Mouse (Mus musculus): Measurements from ENCODE around the gene Col18a1. TPM values are rescaled to one million over a fixed set of nuclear protein-coding genes. Genes with fewer than 3 reads are reported as not detected.

The Col18a1 gene
- polyA plus RNA-seq, 1 experiment = 3.4 TPM

DNA sequence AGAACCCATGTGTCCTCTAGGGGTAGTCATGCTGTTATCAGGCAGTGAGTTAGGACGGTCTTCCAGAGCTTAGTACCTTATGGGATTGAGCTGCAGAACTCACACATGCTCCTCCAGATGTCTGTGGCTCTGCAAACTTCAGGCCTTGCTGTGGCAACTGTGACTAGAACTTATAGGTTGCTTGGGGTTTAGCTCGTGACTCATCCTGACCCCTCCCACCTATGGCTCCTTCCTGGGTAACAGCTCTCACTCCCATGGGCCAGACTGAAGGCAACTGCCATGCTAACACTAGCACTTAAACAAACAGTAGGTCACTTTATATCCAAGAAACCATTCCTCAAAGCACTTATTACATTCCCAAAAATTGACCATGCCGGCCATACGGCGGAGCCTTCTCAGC lies 135.7 kb downstream of the Col18a1 start:
- TF ChIP-seq CTCF (IDR thresholded peaks at IDR 0.05; ENCODE audit: control insufficient read depth, insufficient read depth, low read length) = no peak
- no peak for TF ChIP-seq POLR2A (IDR thresholded peaks at IDR 0.05; ENCODE audit: borderline replicate concordance, control insufficient read depth, low read depth, low read length)
- Histone ChIP-seq H3K4me1 (ENCODE audit: control insufficient read depth, insufficient read depth, low read length) (no peaks in the 10 kb centered on the region), H3K4me3 (replicated peaks; ENCODE audit: control insufficient read depth, low read depth, low read length) (no peak overlapping the region), H3K27ac (ENCODE audit: control insufficient read depth, insufficient read depth, low read depth, low read length, poor library complexity) (no peak overlapping the region)
- WGBS = 86% methylated on average over 5 of the region's 5 CpGs

DNA sequence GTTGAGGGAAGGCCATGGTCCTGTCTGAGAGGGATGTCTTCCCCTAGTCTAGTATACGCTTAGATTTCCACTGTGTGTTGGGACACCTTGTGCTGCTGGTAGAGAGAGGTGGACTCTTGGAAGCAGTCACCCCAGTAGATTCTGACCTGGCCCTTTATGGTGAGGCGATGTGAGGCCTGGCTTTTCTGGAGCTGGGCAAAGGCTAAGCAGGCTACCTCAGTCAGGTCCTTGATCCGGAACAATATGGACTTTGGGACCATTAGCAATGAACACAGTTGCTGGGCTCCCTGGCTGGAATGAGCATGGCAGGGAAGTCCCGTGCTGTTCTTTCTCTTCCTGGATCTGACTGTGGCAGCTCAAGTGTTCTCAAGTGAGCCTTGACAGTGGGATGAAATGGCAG lies 136.6 kb downstream of the Col18a1 start:
- 88% methylated on average over 4 of the region's 4 CpGs for WGBS
- no peak overlapping the region for H3K27ac ChIP-seq (ENCODE audit: control insufficient read depth, insufficient read depth, low read depth, low read length, poor library complexity)
- H3K4me3 ChIP-seq (replicated peaks; ENCODE audit: control insufficient read depth, low read depth, low read length) = no peak overlapping the region
- TF ChIP-seq POLR2A (IDR thresholded peaks at IDR 0.05; ENCODE audit: borderline replicate concordance, control insufficient read depth, low read depth, low read length) (no peak), CTCF (IDR thresholded peaks at IDR 0.05; ENCODE audit: control insufficient read depth, insufficient read depth, low read length) (no peak)
- H3K4me1 ChIP-seq (ENCODE audit: control insufficient read depth, insufficient read depth, low read length) = no peaks in the 10 kb centered on the region

DNA sequence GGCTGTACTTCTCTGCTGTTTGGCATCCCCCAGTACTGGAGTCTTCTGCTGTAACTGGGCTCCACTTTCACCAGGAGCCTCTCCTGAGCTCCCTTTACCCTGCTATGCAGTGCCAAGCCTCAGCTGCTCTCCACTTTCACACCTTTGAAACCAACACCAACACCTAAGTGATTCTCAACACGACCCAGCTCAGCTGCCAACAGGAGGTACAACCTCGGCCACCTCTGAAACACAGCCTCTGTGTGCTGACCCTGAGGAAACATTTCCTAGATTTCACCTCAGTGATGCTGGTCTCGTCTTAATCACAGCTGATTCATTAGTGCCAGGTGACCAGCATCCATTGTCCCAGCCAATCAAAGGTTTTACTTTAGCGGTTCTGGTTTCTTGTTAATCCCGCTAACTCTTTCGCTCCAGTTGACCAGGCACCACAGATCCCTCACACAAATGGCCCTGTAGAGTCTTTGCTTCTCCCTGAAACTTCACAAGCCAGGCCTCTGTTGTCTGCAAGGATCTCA lies 137.5 kb downstream of the Col18a1 start:
- no peak overlapping the region for H3K4me3 ChIP-seq (replicated peaks; ENCODE audit: control insufficient read depth, low read depth, low read length)
- whole genome bisulfite sequencing = 78% methylated on average over 6 of the region's 6 CpGs
- H3K4me1 ChIP-seq (ENCODE audit: control insufficient read depth, insufficient read depth, low read length) = no peaks in the 10 kb centered on the region
- no peak overlapping the region for H3K27ac ChIP-seq (ENCODE audit: control insufficient read depth, insufficient read depth, low read depth, low read length, poor library complexity)
- no peak for TF ChIP-seq CTCF (IDR thresholded peaks at IDR 0.05; ENCODE audit: control insufficient read depth, insufficient read depth, low read length)
- TF ChIP-seq POLR2A (IDR thresholded peaks at IDR 0.05; ENCODE audit: borderline replicate concordance, control insufficient read depth, low read depth, low read length) = no peak

DNA sequence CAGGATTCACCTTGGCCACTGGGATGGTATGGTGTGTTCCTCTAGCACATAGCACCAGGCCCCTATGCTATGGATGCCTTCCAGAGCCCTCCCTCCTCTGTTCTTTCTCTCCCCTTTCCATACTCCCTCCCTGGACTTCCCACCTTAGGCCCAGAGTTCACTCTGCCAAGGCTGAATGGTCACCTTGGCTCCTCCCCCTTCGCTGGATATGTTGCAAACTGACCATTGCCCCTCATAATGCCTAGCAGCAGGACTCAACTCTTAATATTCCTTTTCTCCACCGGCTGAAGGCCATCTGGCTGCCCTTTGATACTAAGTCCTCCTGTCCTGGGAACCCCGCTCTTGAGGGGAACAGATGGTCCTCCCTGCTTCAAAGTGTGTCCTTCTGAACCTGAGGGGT lies 139.4 kb downstream of the Col18a1 start:
- Histone ChIP-seq H3K4me3 (replicated peaks; ENCODE audit: control insufficient read depth, low read depth, low read length) (no peak overlapping the region), H3K27ac (ENCODE audit: control insufficient read depth, insufficient read depth, low read depth, low read length, poor library complexity) (no peak overlapping the region), H3K4me1 (ENCODE audit: control insufficient read depth, insufficient read depth, low read length) (no peaks in the 10 kb centered on the region)
- 70% methylated on average over 3 of the region's 3 CpGs for WGBS
- TF ChIP-seq POLR2A (IDR thresholded peaks at IDR 0.05; ENCODE audit: borderline replicate concordance, control insufficient read depth, low read depth, low read length) = no peak
- no peak for TF ChIP-seq CTCF (IDR thresholded peaks at IDR 0.05; ENCODE audit: control insufficient read depth, insufficient read depth, low read length)

DNA sequence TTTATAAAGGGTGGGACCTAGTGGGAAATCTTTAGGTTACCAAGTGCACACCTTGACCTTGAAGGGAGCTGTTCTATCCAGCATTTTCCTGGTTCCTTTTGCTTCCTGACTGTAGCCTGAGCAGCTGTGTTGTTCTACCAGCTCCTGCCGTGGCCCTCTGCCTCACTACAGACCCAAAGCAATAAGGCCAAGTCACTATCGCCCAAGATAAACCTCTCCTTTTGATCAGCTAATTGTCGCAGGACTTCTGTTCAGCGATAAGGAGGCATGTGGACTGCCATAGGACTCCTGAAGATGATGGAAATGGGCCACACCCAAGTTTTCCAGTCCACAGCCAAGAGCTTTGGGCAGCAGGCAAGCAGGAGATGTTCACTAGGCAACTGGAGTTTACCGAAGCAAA lies 142.1 kb downstream of the Col18a1 start:
- 71% methylated on average over 5 of the region's 5 CpGs for WGBS
- TF ChIP-seq POLR2A (IDR thresholded peaks at IDR 0.05; ENCODE audit: borderline replicate concordance, control insufficient read depth, low read depth, low read length) (no peak), CTCF (IDR thresholded peaks at IDR 0.05; ENCODE audit: control insufficient read depth, insufficient read depth, low read length) (no peak)
- Histone ChIP-seq H3K4me3 (replicated peaks; ENCODE audit: control insufficient read depth, low read depth, low read length) (no peak overlapping the region), H3K27ac (ENCODE audit: control insufficient read depth, insufficient read depth, low read depth, low read length, poor library complexity) (no peak overlapping the region), H3K4me1 (ENCODE audit: control insufficient read depth, insufficient read depth, low read length) (no peaks in the 10 kb centered on the region)

DNA sequence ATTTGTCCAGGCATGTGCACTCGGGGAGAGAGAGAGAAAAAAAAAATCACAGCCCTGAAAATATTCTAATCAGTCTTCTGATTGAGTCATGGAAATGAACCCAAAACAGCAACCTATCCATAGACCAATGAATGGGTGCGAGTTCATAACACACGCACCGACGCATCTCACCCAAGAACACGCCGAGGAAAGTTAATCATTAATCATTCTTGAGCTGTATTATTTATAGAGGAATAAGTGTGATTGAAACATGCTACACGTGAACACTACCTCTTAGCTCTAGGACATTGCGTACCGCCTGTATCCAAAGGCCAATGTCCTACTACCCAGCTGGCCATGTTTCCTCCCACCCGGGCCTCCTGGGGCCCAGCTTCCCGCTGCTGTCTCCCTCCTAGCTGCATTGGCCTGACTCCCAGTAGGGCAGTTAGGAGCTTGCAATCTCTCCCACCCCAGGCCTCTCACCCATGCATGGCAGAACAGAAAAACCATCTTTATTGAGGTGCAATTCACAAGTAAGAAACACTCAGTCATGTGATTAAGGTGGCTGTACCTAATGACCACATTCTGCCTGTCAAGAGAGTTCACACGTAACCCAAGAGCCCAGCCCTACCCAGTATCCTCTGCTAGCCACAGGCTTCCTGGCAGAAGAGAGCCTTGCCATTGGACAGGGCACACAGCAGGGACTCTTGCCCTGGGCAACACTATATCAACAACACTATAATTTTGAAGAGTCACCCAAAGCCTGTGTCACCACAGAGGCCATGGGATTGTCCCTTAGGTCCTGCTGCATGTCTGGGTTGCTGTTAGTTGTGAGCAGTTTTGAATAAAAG lies 143.8 kb downstream of the Col18a1 start:
- TF ChIP-seq CTCF (IDR thresholded peaks at IDR 0.05; ENCODE audit: control insufficient read depth, insufficient read depth, low read length) (no peak), POLR2A (IDR thresholded peaks at IDR 0.05; ENCODE audit: borderline replicate concordance, control insufficient read depth, low read depth, low read length) (no peak)
- 70% methylated on average over 13 of the region's 13 CpGs for WGBS
- H3K27ac ChIP-seq (ENCODE audit: control insufficient read depth, insufficient read depth, low read depth, low read length, poor library complexity) = no peak overlapping the region
- H3K4me1 ChIP-seq (ENCODE audit: control insufficient read depth, insufficient read depth, low read length) = no peaks in the 10 kb centered on the region
- no peak overlapping the region for H3K4me3 ChIP-seq (replicated peaks; ENCODE audit: control insufficient read depth, low read depth, low read length)

DNA sequence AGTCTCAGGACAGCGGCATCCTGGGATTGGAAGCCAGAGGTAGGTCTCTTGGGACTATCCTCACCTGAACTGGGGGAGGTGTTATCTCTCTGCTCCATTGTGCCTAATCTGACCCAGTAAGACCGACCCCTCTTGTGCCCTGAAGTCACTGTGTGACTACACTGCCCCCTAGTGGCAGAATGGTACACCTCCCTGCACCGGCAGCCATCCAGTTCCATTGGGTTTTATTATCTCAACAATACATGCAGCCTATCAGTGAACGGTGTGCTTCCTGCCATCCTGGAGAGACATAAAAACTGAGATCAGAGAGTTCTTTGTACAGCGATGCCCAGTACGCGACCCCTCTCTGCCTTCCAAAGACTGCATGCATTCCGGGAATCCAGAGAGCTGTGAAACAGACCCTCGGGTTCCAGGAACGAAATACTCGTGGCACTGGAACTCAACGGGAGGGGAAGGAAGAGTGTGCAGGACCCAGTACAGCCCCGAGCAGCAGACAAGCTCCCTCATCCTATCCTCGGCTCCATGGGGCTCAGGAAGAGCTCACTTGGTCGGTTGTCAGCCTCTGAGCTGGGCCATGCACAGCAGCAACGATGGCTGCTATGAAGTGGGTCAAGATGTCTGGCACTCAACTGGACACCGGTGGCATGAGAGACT lies 144.8 kb downstream of the Col18a1 start:
- Histone ChIP-seq H3K27ac (ENCODE audit: control insufficient read depth, insufficient read depth, low read depth, low read length, poor library complexity) (no peak overlapping the region), H3K4me1 (ENCODE audit: control insufficient read depth, insufficient read depth, low read length) (no peaks in the 10 kb centered on the region), H3K4me3 (replicated peaks; ENCODE audit: control insufficient read depth, low read depth, low read length) (no peak overlapping the region)
- 22% methylated on average over 17 of the region's 17 CpGs for whole genome bisulfite sequencing
- TF ChIP-seq POLR2A (IDR thresholded peaks at IDR 0.05; ENCODE audit: borderline replicate concordance, control insufficient read depth, low read depth, low read length) (no peak), CTCF (IDR thresholded peaks at IDR 0.05; ENCODE audit: control insufficient read depth, insufficient read depth, low read length) (peak; percentile 97)

DNA sequence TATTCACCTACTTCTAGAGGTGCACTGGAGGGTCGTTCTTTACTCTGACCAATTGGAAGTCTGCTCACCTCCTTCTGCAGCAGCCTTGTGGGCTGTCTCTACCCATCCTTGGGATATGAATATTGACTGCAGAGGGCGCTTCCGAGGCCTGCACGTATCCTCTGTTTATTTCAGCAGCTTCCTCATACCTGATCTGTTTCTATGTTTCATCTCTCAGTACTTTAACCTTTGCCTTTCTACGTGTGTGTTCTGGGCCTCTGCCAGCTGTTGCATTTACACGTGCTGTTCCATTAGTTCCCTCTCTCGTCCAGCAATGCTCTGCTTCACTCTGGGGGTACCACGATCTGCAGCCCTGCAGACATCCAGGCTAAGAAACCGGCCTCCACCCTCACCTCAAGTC lies 148.7 kb downstream of the Col18a1 start:
- TF ChIP-seq CTCF (IDR thresholded peaks at IDR 0.05; ENCODE audit: control insufficient read depth, insufficient read depth, low read length) (no peak), POLR2A (IDR thresholded peaks at IDR 0.05; ENCODE audit: borderline replicate concordance, control insufficient read depth, low read depth, low read length) (no peak)
- H3K27ac ChIP-seq (ENCODE audit: control insufficient read depth, insufficient read depth, low read depth, low read length, poor library complexity) = no peak overlapping the region
- 70% methylated on average over 9 of the region's 9 CpGs for WGBS

More for the DNA sequence above, 148.7 kb downstream of the Col18a1 start:
- no peaks in the 10 kb centered on the region for H3K4me1 ChIP-seq (ENCODE audit: control insufficient read depth, insufficient read depth, low read length)
- no peak overlapping the region for H3K4me3 ChIP-seq (replicated peaks; ENCODE audit: control insufficient read depth, low read depth, low read length)

All from bone marrow, adult 2 months (tissue).